Mouse (Mus musculus) forebrain, embryonic 15.5 days (tissue): ENCODE measurements around the gene Ccsap. TPM values are rescaled to one million over a fixed set of nuclear protein-coding genes. Genes with fewer than 3 reads are reported as not detected.
"Not testable (repeated sequence)": the region's sequence is repeated elsewhere in the genome, so short reads cannot be mapped to it uniquely, and the experiment has no call there.

Experiments used
- ATAC-seq: fragments of 200-750 bp; cut with Nextera tagmentation; replicated peaks from 2 replicates; pipeline ENCODE4 v1.8.0; 2017; ENCODE audit warnings: mild to moderate bottlenecking, moderate TSS enrichment, moderate library complexity
- H3K27ac ChIP-seq: fragments of 300-500 bp; sonication (generic); replicated peaks from 2 replicates; pipeline ENCODE4 v1.5.1; 2015; ENCODE audit warnings: mild to moderate bottlenecking, inconsistent platforms
- H3K27me3 ChIP-seq: fragments of 300-500 bp; sonication (generic); 2 replicates; pipeline ENCODE4 v1.6.1; 2015; ENCODE audit warnings: inconsistent platforms
- H3K36me3 ChIP-seq: fragments of 300-500 bp; sonication (generic); 2 replicates; pipeline ENCODE4 v1.6.1; 2015; ENCODE audit warnings: mild to moderate bottlenecking, inconsistent platforms
- H3K4me1 ChIP-seq: fragments of 300-500 bp; sonication (generic); 2 replicates; pipeline ENCODE4 v1.6.1; 2015; ENCODE audit warnings: inconsistent platforms
- H3K4me2 ChIP-seq: fragments of 300-500 bp; sonication (generic); replicated peaks from 2 replicates; pipeline ENCODE4 v1.6.1; 2015; ENCODE audit warnings: mild to moderate bottlenecking, inconsistent platforms
- H3K4me3 ChIP-seq: fragments of 300-500 bp; sonication (generic); 2 replicates; pipeline ENCODE4 v1.5.1; 2015; ENCODE audit warnings: mild to moderate bottlenecking, inconsistent platforms
- H3K9ac ChIP-seq: fragments of 300-500 bp; sonication (generic); replicated peaks from 2 replicates; pipeline ENCODE4 v1.6.1; 2015; ENCODE audit warnings: mild to moderate bottlenecking, inconsistent platforms
- H3K9me3 ChIP-seq: fragments of 300-500 bp; sonication (generic); 2 replicates; pipeline ENCODE4 v1.6.1; 2016; ENCODE audit warnings: inconsistent platforms
- WGBS: fragments of 180-500 bp; shearing (Covaris S2); methylation state at CpG from one replicate; pipeline ENCODE4 v1.1.7; 2015; ENCODE audit warnings: mixed read lengths; 5-methylcytosine and 5-hydroxymethylcytosine counted together
- polyA plus RNA-seq: library from polyadenylated mRNA; unstranded; fragments of >200 nt; fragmentation: Nextera tagmentation; extraction: Ambion mirVana; gene quantifications from 2 replicates; pipeline ENCODE4 v1.2.1, GENCODE M21; 2015

Ccsap gene
- polyA plus RNA-seq, 1 experiment from 2014 or later, result 8.2 TPM

- Histone ChIP-seq H3K27ac (no peak overlapping the region), H3K27me3 (no peaks in the 10 kb centered on the region), H3K36me3 (peaks cover 38% of the 10 kb centered on the region), H3K4me1 (no peaks in the 10 kb centered on the region), H3K4me2 (no peak overlapping the region), H3K4me3 (no peak overlapping the region), H3K9ac (no peak overlapping the region), H3K9me3 (no peaks in the 10 kb centered on the region)
- 62% methylated on average over 9 of the region's 9 CpGs for WGBS
- no peak for ATAC-seq
Measured at GRCm38 (mm10) chr8:123826001-123826400, 34.0 kb downstream of the Ccsap start.

- no peaks in the 10 kb centered on the region for H3K4me1 ChIP-seq
- no peaks in the 10 kb centered on the region for H3K9me3 ChIP-seq
- 95% methylated on average over 18 of the region's 18 CpGs for WGBS
- no peaks in the 10 kb centered on the region for H3K27me3 ChIP-seq
- H3K27ac ChIP-seq, result no peak overlapping the region
- ATAC-seq, result no peak
- H3K4me2 ChIP-seq, result no peak overlapping the region
- peaks cover 21% of the 10 kb centered on the region for H3K36me3 ChIP-seq
- H3K9ac ChIP-seq, result no peak overlapping the region
- no peak overlapping the region for H3K4me3 ChIP-seq
Measured at GRCm38 (mm10) chr8:123823532-123824123, 36.4 kb downstream of the Ccsap start.

GRCm38 (mm10) chr8:123823111-123823510 is 36.9 kb downstream of the Ccsap start:
- WGBS, result 98% methylated on average over 10 of the region's 10 CpGs
- no peak for ATAC-seq
- Histone ChIP-seq H3K4me2 (no peak overlapping the region), H3K4me3 (no peak overlapping the region), H3K9me3 (no peaks in the 10 kb centered on the region), H3K27me3 (no peaks in the 10 kb centered on the region), H3K4me1 (no peaks in the 10 kb centered on the region), H3K27ac (no peak overlapping the region), H3K36me3 (peaks cover 16% of the 10 kb centered on the region), H3K9ac (no peak overlapping the region)

GRCm38 (mm10) chr8:123820780-123821179 is 39.2 kb downstream of the Ccsap start:
- no peak overlapping the region for H3K9ac ChIP-seq
- H3K36me3 ChIP-seq, result peaks cover 8% of the 10 kb centered on the region; the same call in 1 of the 2 replicates
- no peak overlapping the region for H3K4me3 ChIP-seq
- no peak for ATAC-seq
- H3K4me2 ChIP-seq, result no peak overlapping the region
- 96% methylated on average over 6 of the region's 6 CpGs for WGBS
- H3K27ac ChIP-seq, result no peak overlapping the region
- H3K9me3 ChIP-seq, result no peaks in the 10 kb centered on the region
- no peaks in the 10 kb centered on the region for H3K27me3 ChIP-seq
- H3K4me1 ChIP-seq, result no peaks in the 10 kb centered on the region

GRCm38 (mm10) chr8:123819683-123820610 is 40.1 kb downstream of the Ccsap start:
- H3K9me3 ChIP-seq, result no peaks in the 10 kb centered on the region
- no peak overlapping the region for H3K27ac ChIP-seq
- no peak for ATAC-seq
- no peak overlapping the region for H3K4me2 ChIP-seq
- peaks cover 8% of the 10 kb centered on the region; the same call in 1 of the 2 replicates for H3K36me3 ChIP-seq
- 96% methylated on average over 19 of the region's 19 CpGs for WGBS
- no peaks in the 10 kb centered on the region for H3K4me1 ChIP-seq
- H3K4me3 ChIP-seq, result no peak overlapping the region
- H3K9ac ChIP-seq, result no peak overlapping the region
- no peaks in the 10 kb centered on the region for H3K27me3 ChIP-seq

GRCm38 (mm10) chr8:123817747-123818146 is 42.3 kb downstream of the Ccsap start:
- no peak overlapping the region for H3K4me2 ChIP-seq
- H3K4me1 ChIP-seq, result no peaks in the 10 kb centered on the region
- H3K9ac ChIP-seq, result no peak overlapping the region
- WGBS, result 94% methylated on average over 11 of the region's 11 CpGs
- no peak overlapping the region for H3K27ac ChIP-seq
- no peaks in the 10 kb centered on the region for H3K9me3 ChIP-seq
- H3K36me3 ChIP-seq, result no peaks in the 10 kb centered on the region
- no peak overlapping the region for H3K4me3 ChIP-seq
- no peak for ATAC-seq
- no peaks in the 10 kb centered on the region for H3K27me3 ChIP-seq

- H3K36me3 ChIP-seq, result no peaks in the 10 kb centered on the region
- WGBS, result 95% methylated on average over 8 of the region's 8 CpGs
- no peaks in the 10 kb centered on the region for H3K27me3 ChIP-seq
- no peak overlapping the region for H3K4me3 ChIP-seq
- no peak overlapping the region for H3K4me2 ChIP-seq
- no peak overlapping the region for H3K9ac ChIP-seq
- no peak for ATAC-seq
- no peak overlapping the region for H3K27ac ChIP-seq
- H3K9me3 ChIP-seq, result no peaks in the 10 kb centered on the region
- H3K4me1 ChIP-seq, result no peaks in the 10 kb centered on the region
Measured at GRCm38 (mm10) chr8:123816939-123817338, 43.1 kb downstream of the Ccsap start.

GRCm38 (mm10) chr8:123815325-123815724 is 44.7 kb downstream of the Ccsap start:
- Histone ChIP-seq H3K9ac (no peak overlapping the region), H3K4me2 (no peak overlapping the region)
- WGBS, result 88% methylated on average over 11 of the region's 11 CpGs

GRCm38 (mm10) chr8:123813892-123814266 is 46.1 kb downstream of the Ccsap start:
- Histone ChIP-seq H3K4me2 (no peak overlapping the region), H3K27ac (no peak overlapping the region), H3K9me3 (no peaks in the 10 kb centered on the region), H3K4me1 (peaks cover 5% of the 10 kb centered on the region; the same call in 1 of the 2 replicates), H3K27me3 (no peaks in the 10 kb centered on the region), H3K9ac (no peak overlapping the region), H3K4me3 (no peak overlapping the region), H3K36me3 (no peaks in the 10 kb centered on the region)
- no peak for ATAC-seq
- WGBS, result 90% methylated on average over 4 of the region's 4 CpGs

More at GRCm38 (mm10) chr8:123815325-123815724, 44.7 kb downstream of the Ccsap start:
- H3K9me3 ChIP-seq, result no peaks in the 10 kb centered on the region
- no peaks in the 10 kb centered on the region for H3K27me3 ChIP-seq
- no peak overlapping the region for H3K4me3 ChIP-seq
- no peaks in the 10 kb centered on the region for H3K36me3 ChIP-seq
- no peaks in the 10 kb centered on the region for H3K4me1 ChIP-seq
- no peak overlapping the region for H3K27ac ChIP-seq
- no peak for ATAC-seq

GRCm38 (mm10) chr8:123813173-123813891 is 46.7 kb downstream of the Ccsap start:
- no peak overlapping the region for H3K9ac ChIP-seq
- H3K4me1 ChIP-seq, result peaks cover 9% of the 10 kb centered on the region
- ATAC-seq, result no peak
- H3K4me2 ChIP-seq, result no peak overlapping the region
- 78% methylated on average over 16 of the region's 16 CpGs for WGBS
- H3K4me3 ChIP-seq, result no peak overlapping the region
- no peaks in the 10 kb centered on the region for H3K27me3 ChIP-seq
- H3K9me3 ChIP-seq, result no peaks in the 10 kb centered on the region
- H3K36me3 ChIP-seq, result no peaks in the 10 kb centered on the region
- H3K27ac ChIP-seq, result no peak overlapping the region

GRCm38 (mm10) chr8:123812227-123812626 is 47.8 kb downstream of the Ccsap start:
- WGBS, result 90% methylated on average over 5 of the region's 5 CpGs
- H3K4me1 ChIP-seq, result peaks cover 20% of the 10 kb centered on the region
- H3K4me2 ChIP-seq, result no peak overlapping the region
- no peak overlapping the region for H3K4me3 ChIP-seq
- no peaks in the 10 kb centered on the region for H3K9me3 ChIP-seq
- H3K9ac ChIP-seq, result no peak overlapping the region
- no peaks in the 10 kb centered on the region for H3K27me3 ChIP-seq
- no peaks in the 10 kb centered on the region for H3K36me3 ChIP-seq
- ATAC-seq, result no peak
- no peak overlapping the region for H3K27ac ChIP-seq

- H3K4me2 ChIP-seq, ATAC-seq, H3K27ac ChIP-seq, H3K9me3 ChIP-seq, H3K36me3 ChIP-seq, H3K4me3 ChIP-seq, H3K27me3 ChIP-seq, H3K9ac ChIP-seq: not testable (repeated sequence)
- WGBS, result 90% methylated on average over 4 of the region's 4 CpGs
- H3K4me1 ChIP-seq, result peaks cover 37% of the 10 kb centered on the region
Measured at GRCm38 (mm10) chr8:123809342-123809741, 50.7 kb downstream of the Ccsap start.
